Mouse (Mus musculus) left cerebral cortex, adult 8-10 months (tissue): Measurements from ENCODE around the gene Clcnkb. TPM values are rescaled to one million over a fixed set of nuclear protein-coding genes. Genes with fewer than 3 reads are reported as not detected.

Experiments
- DNase-seq, 2 experiments: peaks; one replicate each; pipeline ENCODE4 v3.0.0; 2022; ENCODE audit warnings: low spot score in 2 of 2
- total RNA-seq, 4 experiments: library from RNA; stranded (reverse); gene quantifications; 2 replicates each; pipeline ENCODE4 v1.2.4; 2022

Clcnkb gene
- total RNA-seq, 4 experiments from 2014 or later = 0.74 TPM; not detected in 3

GRCm38 (mm10) chr4:141406516-141407299 lies 9.1 kb downstream of the Clcnkb start:
- DNase-seq = no peak

- no peak for DNase-seq
These were observed 10.5 kb downstream of the Clcnkb start for GRCm38 (mm10) chr4:141405314-141405622.

GRCm38 (mm10) chr4:141404518-141405313 lies 11.1 kb downstream of the Clcnkb start:
- DNase-seq = peak; percentile 65 to 91

GRCm38 (mm10) chr4:141400171-141400570 lies 15.6 kb downstream of the Clcnkb start:
- DNase-seq = no peak

- DNase-seq = no peak
These were observed 17.3 kb downstream of the Clcnkb start, which contains the start of gene Clcnka for GRCm38 (mm10) chr4:141398545-141398944. Clcnka (minus strand) TSS chr4:141398724.

GRCm38 (mm10) chr4:141397861-141398260 lies 18.0 kb downstream of the Clcnkb start:
- no peak for DNase-seq

- DNase-seq = no peak
These were observed 21.1 kb downstream of the Clcnkb start for GRCm38 (mm10) chr4:141394751-141395150.

GRCm38 (mm10) chr4:141391293-141391692 lies 24.5 kb downstream of the Clcnkb start:
- no peak for DNase-seq

- DNase-seq = no peak
These were observed 26.3 kb downstream of the Clcnkb start for GRCm38 (mm10) chr4:141389366-141390150.

- DNase-seq = no peak
These were observed 27.9 kb downstream of the Clcnkb start for GRCm38 (mm10) chr4:141387933-141388332.

GRCm38 (mm10) chr4:141387093-141387784 lies 28.6 kb downstream of the Clcnkb start:
- peak in 1 of 2 experiments; percentile 70 for DNase-seq

- no peak for DNase-seq
These were observed 29.7 kb downstream of the Clcnkb start for GRCm38 (mm10) chr4:141386150-141386549.

- DNase-seq = no peak
These were observed 30.5 kb downstream of the Clcnkb start for GRCm38 (mm10) chr4:141385275-141385674.

GRCm38 (mm10) chr4:141382406-141382805 lies 33.4 kb downstream of the Clcnkb start:
- DNase-seq = no peak

- DNase-seq = no peak
These were observed 36.1 kb downstream of the Clcnkb start for GRCm38 (mm10) chr4:141379674-141380073.

- DNase-seq = no peak
These were observed 43.4 kb downstream of the Clcnkb start for GRCm38 (mm10) chr4:141372426-141372825.

GRCm38 (mm10) chr4:141367997-141368791 lies 47.6 kb downstream of the Clcnkb start, which contains the start of gene Fam131c:
Fam131c (plus strand) TSS chr4:141368220.
- DNase-seq = no peak

GRCm38 (mm10) chr4:141365876-141366275 lies 49.9 kb downstream of the Clcnkb start:
- DNase-seq = no peak

- no peak for DNase-seq
These were observed 50.7 kb downstream of the Clcnkb start for GRCm38 (mm10) chr4:141365126-141365525.

GRCm38 (mm10) chr4:141362937-141363548 lies 52.8 kb downstream of the Clcnkb start:
- peak in 1 of 2 experiments; percentile 72 for DNase-seq
